Mouse (Mus musculus) brain, embryonic 14.5 days (tissue): Measurements from ENCODE around the gene Abcb9.

ENCODE experiments used
- CTCF ChIP-seq: fragments of 200-500 bp; IDR thresholded peaks from 2 replicates; pipeline ENCODE4 v1.5.1; 2012; ENCODE audit warnings: inconsistent platforms, mild to moderate bottlenecking, moderate library complexity, borderline replicate concordance; ENCODE audit not compliant: insufficient read depth, insufficient read length; ENCODE audit errors: extremely low read depth
- POLR2A ChIP-seq: fragments of 200-500 bp; IDR thresholded peaks from 2 replicates; pipeline ENCODE4 v1.6.1; 2012; ENCODE audit warnings: mild to moderate bottlenecking, inconsistent platforms, borderline replicate concordance; ENCODE audit not compliant: poor library complexity, insufficient read depth, insufficient read length, severe bottlenecking; ENCODE audit errors: extremely low read depth

GRCm38 (mm10) chr5:124077241-124077640 is 18.4 kb downstream of the Abcb9 start:
- TF ChIP-seq CTCF: no peak
- TF ChIP-seq POLR2A: no peak
